Mouse (Mus musculus): ENCODE data around the gene Diaph2. TPM values are rescaled to one million over a fixed set of nuclear protein-coding genes. Genes with fewer than 3 reads are reported as not detected.
"Not testable (repeated sequence)": the region's sequence is repeated elsewhere in the genome, so short reads cannot be mapped to it uniquely, and the experiment has no call there.

Gene Diaph2
- polyA plus RNA-seq, 1 experiment from 2014 or later, result 4.4 TPM

- 37% methylated on average over 7 of the region's 7 CpGs for whole genome bisulfite sequencing
- Histone ChIP-seq H3K9me3 (no peaks in the 10 kb centered on the region), H3K9ac (replicated peaks) (no peak overlapping the region), H3K4me1 (replicated peaks) (no peaks in the 10 kb centered on the region), H3K27me3 (no peaks in the 10 kb centered on the region), H3K27ac (no peak overlapping the region), H3K36me3 (no peaks in the 10 kb centered on the region), H3K4me3 (replicated peaks) (no peak overlapping the region), H3K4me2 (replicated peaks) (no peak overlapping the region)
- ATAC-seq, result peak; percentile 88
Measured at GRCm38 (mm10) chrX:130351480-130351879, 601.9 kb downstream of the Diaph2 start.

- H3K4me3 ChIP-seq (replicated peaks), result no peak overlapping the region
- no peak overlapping the region for H3K27ac ChIP-seq
- H3K36me3 ChIP-seq, result no peaks in the 10 kb centered on the region
- H3K27me3 ChIP-seq, result no peaks in the 10 kb centered on the region
- no peak overlapping the region for H3K4me2 ChIP-seq (replicated peaks)
- ATAC-seq, result no peak
- no peaks in the 10 kb centered on the region for H3K4me1 ChIP-seq (replicated peaks)
- no peaks in the 10 kb centered on the region for H3K9me3 ChIP-seq
- no peak overlapping the region for H3K9ac ChIP-seq (replicated peaks)
- WGBS, result 35% methylated on average over 4 of the region's 4 CpGs
Measured at GRCm38 (mm10) chrX:130393508-130394145, 644.1 kb downstream of the Diaph2 start.

- WGBS, result 47% methylated on average over 3 of the region's 3 CpGs
- Histone ChIP-seq H3K9ac (replicated peaks) (no peak overlapping the region), H3K27me3 (no peaks in the 10 kb centered on the region), H3K27ac (no peak overlapping the region), H3K4me3 (replicated peaks) (no peak overlapping the region), H3K4me1 (replicated peaks) (no peaks in the 10 kb centered on the region), H3K4me2 (replicated peaks) (no peak overlapping the region), H3K36me3 (no peaks in the 10 kb centered on the region), H3K9me3 (no peaks in the 10 kb centered on the region)
- ATAC-seq, result no peak
Measured at GRCm38 (mm10) chrX:130403214-130403613, 653.7 kb downstream of the Diaph2 start.

GRCm38 (mm10) chrX:130407471-130407870 lies 657.9 kb downstream of the Diaph2 start:
- not testable (repeated sequence) for H3K4me3 ChIP-seq (replicated peaks); H3K36me3 ChIP-seq; ATAC-seq; H3K9me3 ChIP-seq; H3K4me1 ChIP-seq (replicated peaks); H3K4me2 ChIP-seq (replicated peaks); H3K27me3 ChIP-seq; H3K9ac ChIP-seq (replicated peaks); H3K27ac ChIP-seq
- 84% methylated on average over 3 of the region's 3 CpGs for WGBS

GRCm38 (mm10) chrX:130408985-130409384 lies 659.4 kb downstream of the Diaph2 start:
- Histone ChIP-seq H3K4me3 (replicated peaks) (no peak overlapping the region), H3K36me3 (no peaks in the 10 kb centered on the region), H3K9me3 (no peaks in the 10 kb centered on the region), H3K27ac (no peak overlapping the region), H3K9ac (replicated peaks) (no peak overlapping the region), H3K27me3 (no peaks in the 10 kb centered on the region), H3K4me2 (replicated peaks) (no peak overlapping the region), H3K4me1 (replicated peaks) (no peaks in the 10 kb centered on the region)
- ATAC-seq, result no peak
- 90% methylated on average over 1 of the region's 1 CpGs for WGBS

- H3K9ac ChIP-seq (replicated peaks), result no peak overlapping the region
- no peak overlapping the region for H3K4me3 ChIP-seq (replicated peaks)
- no peak overlapping the region for H3K27ac ChIP-seq
- no peak for ATAC-seq
- H3K27me3 ChIP-seq, result no peaks in the 10 kb centered on the region
- no peaks in the 10 kb centered on the region for H3K36me3 ChIP-seq
- no peaks in the 10 kb centered on the region for H3K9me3 ChIP-seq
- H3K4me2 ChIP-seq (replicated peaks), result no peak overlapping the region
- 67% methylated on average over 2 of the region's 2 CpGs for WGBS
- H3K4me1 ChIP-seq (replicated peaks), result no peaks in the 10 kb centered on the region
Measured at GRCm38 (mm10) chrX:130423134-130423533, 673.6 kb downstream of the Diaph2 start.

GRCm38 (mm10) chrX:130451822-130452487 lies 702.4 kb downstream of the Diaph2 start:
- no peak overlapping the region for H3K27ac ChIP-seq
- 0 out of 2 replicates have a peak, but pooled peaks cover 3% of the 10 kb centered on the region for H3K27me3 ChIP-seq
- no peaks in the 10 kb centered on the region for H3K9me3 ChIP-seq
- no peaks in the 10 kb centered on the region for H3K4me1 ChIP-seq (replicated peaks)
- H3K4me2 ChIP-seq (replicated peaks), result no peak overlapping the region
- H3K9ac ChIP-seq (replicated peaks), result no peak overlapping the region
- ATAC-seq, result no peak
- WGBS, result 30% methylated on average over 4 of the region's 4 CpGs
- no peaks in the 10 kb centered on the region for H3K36me3 ChIP-seq
- no peak overlapping the region for H3K4me3 ChIP-seq (replicated peaks)

- Histone ChIP-seq H3K9me3 (no peaks in the 10 kb centered on the region), H3K9ac (replicated peaks) (no peak overlapping the region), H3K4me3 (replicated peaks) (no peak overlapping the region), H3K36me3 (no peaks in the 10 kb centered on the region), H3K4me1 (replicated peaks) (no peaks in the 10 kb centered on the region), H3K27me3 (0 out of 2 replicates have a peak, but pooled peaks cover 3% of the 10 kb centered on the region), H3K27ac (no peak overlapping the region), H3K4me2 (replicated peaks) (no peak overlapping the region)
- 59% methylated on average over 4 of the region's 4 CpGs for WGBS
- no peak for ATAC-seq
Measured at GRCm38 (mm10) chrX:130452488-130452823, 702.9 kb downstream of the Diaph2 start.

GRCm38 (mm10) chrX:130473133-130473532 lies 723.6 kb downstream of the Diaph2 start:
- Histone ChIP-seq H3K4me3 (replicated peaks) (no peak overlapping the region), H3K9me3 (no peaks in the 10 kb centered on the region), H3K27me3 (no peaks in the 10 kb centered on the region), H3K4me1 (replicated peaks) (no peaks in the 10 kb centered on the region), H3K4me2 (replicated peaks) (no peak overlapping the region), H3K27ac (no peak overlapping the region), H3K36me3 (no peaks in the 10 kb centered on the region), H3K9ac (replicated peaks) (no peak overlapping the region)
- 42% methylated on average over 2 of the region's 2 CpGs for WGBS
- ATAC-seq, result no peak

GRCm38 (mm10) chrX:130480877-130481276 lies 731.3 kb downstream of the Diaph2 start:
- 97% methylated on average over 1 of the region's 1 CpGs for WGBS
- no peak overlapping the region for H3K4me3 ChIP-seq (replicated peaks)
- no peak for ATAC-seq
- no peaks in the 10 kb centered on the region for H3K9me3 ChIP-seq
- no peak overlapping the region for H3K4me2 ChIP-seq (replicated peaks)
- H3K9ac ChIP-seq (replicated peaks), result no peak overlapping the region
- no peaks in the 10 kb centered on the region for H3K36me3 ChIP-seq
- H3K27me3 ChIP-seq, result no peaks in the 10 kb centered on the region
- H3K27ac ChIP-seq, result no peak overlapping the region
- no peaks in the 10 kb centered on the region for H3K4me1 ChIP-seq (replicated peaks)

GRCm38 (mm10) chrX:130502680-130503464 lies 753.3 kb downstream of the Diaph2 start:
- no peak overlapping the region for H3K9ac ChIP-seq (replicated peaks)
- peak overlapping the region; percentile 20; the same call in 1 of the 2 replicates for H3K4me2 ChIP-seq (replicated peaks)
- 59% methylated on average over 12 of the region's 12 CpGs for WGBS
- no peak overlapping the region for H3K4me3 ChIP-seq (replicated peaks)
- 0 out of 2 replicates have a peak, but pooled peaks have one; percentile 55 for ATAC-seq
- no peaks in the 10 kb centered on the region for H3K36me3 ChIP-seq
- no peaks in the 10 kb centered on the region for H3K27me3 ChIP-seq
- peaks cover 5% of the 10 kb centered on the region; the same call in 1 of the 2 replicates for H3K4me1 ChIP-seq (replicated peaks)
- H3K9me3 ChIP-seq, result no peaks in the 10 kb centered on the region
- peak overlapping the region; percentile 47 for H3K27ac ChIP-seq

GRCm38 (mm10) chrX:130503465-130503860 lies 753.9 kb downstream of the Diaph2 start:
- Histone ChIP-seq H3K9me3 (no peaks in the 10 kb centered on the region), H3K9ac (replicated peaks) (no peak overlapping the region), H3K36me3 (no peaks in the 10 kb centered on the region), H3K27me3 (no peaks in the 10 kb centered on the region), H3K27ac (no peak overlapping the region), H3K4me1 (replicated peaks) (peaks cover 5% of the 10 kb centered on the region; the same call in 1 of the 2 replicates), H3K4me3 (replicated peaks) (no peak overlapping the region), H3K4me2 (replicated peaks) (no peak overlapping the region; the same call in 1 of the 2 replicates)
- no peak for ATAC-seq
- 81% methylated on average over 3 of the region's 3 CpGs for WGBS
